Mouse (Mus musculus): ENCODE data around the gene Vmn1r208.
"Not testable (repeated sequence)": the region's sequence is repeated elsewhere in the genome, so short reads cannot be mapped to it uniquely, and the experiment has no call there.

Gene Vmn1r208

GRCm38 (mm10) chr13:22777300-22777699, at the start of gene Vmn1r208:
Vmn1r208 (minus strand) TSS chr13:22777400.
- not testable (repeated sequence) for DNase-seq (ENCODE audit: low read depth, low spot score)

GRCm38 (mm10) chr13:22821601-22822000, 44.4 kb upstream of the Vmn1r208 start:
- not testable (repeated sequence) for DNase-seq (ENCODE audit: low read depth, low spot score)

- DNase-seq (ENCODE audit: low read depth, low spot score): not testable (repeated sequence)
Measured at GRCm38 (mm10) chr13:22809582-22809981, 32.4 kb upstream of the Vmn1r208 start, which contains the start of gene Vmn1r209. Vmn1r209 (minus strand) TSS chr13:22809682.

- not testable (repeated sequence) for DNase-seq (ENCODE audit: low read depth, low spot score)
Measured at GRCm38 (mm10) chr13:22788096-22788495, 10.9 kb upstream of the Vmn1r208 start.

GRCm38 (mm10) chr13:22784159-22784558, 7.0 kb upstream of the Vmn1r208 start:
- not testable (repeated sequence) for DNase-seq (ENCODE audit: low read depth, low spot score)

GRCm38 (mm10) chr13:22771592-22771991, 5.6 kb downstream of the Vmn1r208 start:
- DNase-seq (ENCODE audit: low read depth, low spot score): not testable (repeated sequence)

GRCm38 (mm10) chr13:22747524-22747923, 29.7 kb downstream of the Vmn1r208 start:
- no peak for DNase-seq (ENCODE audit: low read depth, low spot score)

- DNase-seq (ENCODE audit: low read depth, low spot score): not testable (repeated sequence)
Measured at GRCm38 (mm10) chr13:22729529-22729928, 47.7 kb downstream of the Vmn1r208 start, which contains the start of gene Vmn1r207-ps. Vmn1r207-ps (minus strand) TSS chr13:22729629.
